Mouse (Mus musculus): ENCODE measurements around the gene Sema4d.

- TF ChIP-seq CTCF (IDR thresholded peaks at IDR 0.05; ENCODE audit: control insufficient read depth, insufficient read depth, low read length) (no peak), POLR2A (IDR thresholded peaks at IDR 0.05; ENCODE audit: borderline replicate concordance, control insufficient read depth, low read depth, low read length) (no peak)
These were observed 16.4 kb downstream of the Sema4d start for GRCm38 (mm10) chr13:51777048-51777737.
